Mouse (Mus musculus) G1E (cell line): Measurements from ENCODE around the gene 4930579F01Rik.

Experiments used
- CTCF ChIP-seq: IDR thresholded peaks from 2 replicates; pipeline ENCODE4 v1.5.1; 2012; ENCODE audit warnings: low read depth, low read length, inconsistent platforms, mixed read lengths
- GATA1 ChIP-seq: IDR thresholded peaks from 2 replicates; pipeline ENCODE4 v1.6.1; 2012; ENCODE audit warnings: borderline replicate concordance, low read length, inconsistent platforms, mixed read lengths

- no peak for TF ChIP-seq CTCF
- TF ChIP-seq GATA1: no peak
Measured at GRCm38 (mm10) chr3:138225331-138225730, 31.7 kb upstream of the 4930579F01Rik start.
